Mouse (Mus musculus): Measurements from ENCODE around the gene Tmem44.
"Not testable (repeated sequence)": the region's sequence is repeated elsewhere in the genome, so short reads cannot be mapped to it uniquely, and the experiment has no call there.

Gene Tmem44

GRCm38 (mm10) chr16:30490791-30491190 is 59.9 kb downstream of the Tmem44 start:
- DNase-seq: no peak

GRCm38 (mm10) chr16:30490316-30490715 is 60.3 kb downstream of the Tmem44 start:
- no peak for DNase-seq

GRCm38 (mm10) chr16:30489662-30490061 is 61.0 kb downstream of the Tmem44 start:
- no peak for DNase-seq

- DNase-seq: no peak
Observed at GRCm38 (mm10) chr16:30486498-30486897, 64.1 kb downstream of the Tmem44 start.

GRCm38 (mm10) chr16:30477791-30478190 is 72.9 kb downstream of the Tmem44 start:
- DNase-seq: no peak

GRCm38 (mm10) chr16:30477006-30477405 is 73.6 kb downstream of the Tmem44 start:
- DNase-seq: no peak

GRCm38 (mm10) chr16:30475633-30476461 is 74.8 kb downstream of the Tmem44 start:
- peak; percentile 38 for DNase-seq

GRCm38 (mm10) chr16:30472447-30472846 is 78.2 kb downstream of the Tmem44 start:
- no peak for DNase-seq

GRCm38 (mm10) chr16:30471912-30472311 is 78.7 kb downstream of the Tmem44 start:
- DNase-seq: no peak

GRCm38 (mm10) chr16:30468944-30469343 is 81.7 kb downstream of the Tmem44 start:
- DNase-seq: no peak

GRCm38 (mm10) chr16:30465680-30466298 is 84.9 kb downstream of the Tmem44 start:
- no peak for DNase-seq

- not testable (repeated sequence) for DNase-seq
Observed at GRCm38 (mm10) chr16:30464742-30465141, 85.9 kb downstream of the Tmem44 start.
